Mouse (Mus musculus): Measurements from ENCODE around the gene Rarg. TPM values are rescaled to one million over a fixed set of nuclear protein-coding genes. Genes with fewer than 3 reads are reported as not detected.

The Rarg gene
- polyA plus RNA-seq, 2 experiments: 1.9 to 2.5 TPM

DNA sequence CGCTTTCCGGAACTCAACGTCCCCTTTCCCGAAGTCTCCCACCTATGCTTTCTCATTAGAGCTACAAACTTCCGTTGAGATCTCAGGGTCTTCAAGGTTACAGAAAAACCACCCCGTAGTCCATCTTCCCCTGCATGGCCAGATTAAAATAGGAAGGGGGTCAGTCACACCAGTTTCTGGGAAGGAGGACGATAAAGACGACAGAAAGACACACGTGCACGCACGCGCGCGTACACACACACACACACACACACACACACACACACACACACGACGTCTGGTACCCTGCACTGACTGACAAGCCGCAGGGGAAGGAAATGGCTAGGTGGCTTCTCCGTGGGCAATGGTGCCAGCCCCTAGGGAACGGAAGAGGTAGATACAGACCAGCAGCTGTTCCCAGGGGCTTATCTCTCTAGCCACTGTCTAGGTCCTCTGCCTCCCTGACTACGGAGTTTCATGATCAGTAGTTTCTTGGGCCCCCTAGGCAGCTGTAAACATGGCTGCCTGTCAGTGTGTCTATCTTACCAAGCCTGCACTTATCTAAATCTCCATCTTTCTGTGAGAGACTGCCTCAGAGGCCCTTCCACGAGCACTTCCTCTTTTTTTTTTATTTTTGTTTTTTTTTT is 32.2 kb downstream of the Rarg start:
- Histone ChIP-seq H3K4me1 (replicated peaks; ENCODE audit: control insufficient read depth in 2 of 2, insufficient read depth in 2 of 2, low read length in 1 of 2) (peaks cover 3 to 11% of the 10 kb centered on the region in 2 experiments), H3K9me3 (ENCODE audit: control insufficient read depth, low read length) (no peaks in the 10 kb centered on the region), H3K4me3 (ENCODE audit: insufficient read depth in 1 of 2, low read depth in 2 of 2, low read length in 2 of 2) (peak overlapping the region; percentile 39 to 42), H3K27me3 (ENCODE audit: control insufficient read depth, insufficient read depth, low read length) (peaks cover 3% of the 10 kb centered on the region), H3K36me3 (replicated peaks; ENCODE audit: control insufficient read depth, insufficient read depth, low read depth) (no peaks in the 10 kb centered on the region), H3K27ac (no peak overlapping the region), H3K4me2 (ENCODE audit: low read depth) (peak overlapping the region; percentile 82), H3K9ac (replicated peaks) (peak overlapping the region; percentile 40; the same call in 1 of the 2 replicates)
- peak in 2 of 3 experiments; percentile 49 to 52 for DNase-seq (ENCODE audit: low read depth in 3 of 3, low spot score in 3 of 3)
- WGBS (ENCODE audit: insufficient replicate concordance): 1% methylated on average over 21 of the region's 21 CpGs
- TF ChIP-seq EP300 (IDR thresholded peaks at IDR 0.05; ENCODE audit: low read depth) (peak; percentile 56), CTCF (IDR thresholded peaks at IDR 0.05; ENCODE audit: low read depth) (0 out of 2 replicates have a peak, but pooled peaks have one; percentile 3)
- ATAC-seq (ENCODE audit: insufficient read depth): peak; percentile 83

GRCm38 (mm10) chr15:102224186-102224991 is 32.9 kb downstream of the Rarg start:
- Histone ChIP-seq H3K27me3 (ENCODE audit: control insufficient read depth, insufficient read depth, low read length) (peaks cover 3% of the 10 kb centered on the region), H3K9ac (replicated peaks) (peak overlapping the region; percentile 37; the same call in 1 of the 2 replicates), H3K36me3 (replicated peaks; ENCODE audit: control insufficient read depth, insufficient read depth, low read depth) (no peaks in the 10 kb centered on the region), H3K27ac (no peak overlapping the region), H3K9me3 (ENCODE audit: control insufficient read depth, low read length) (no peaks in the 10 kb centered on the region), H3K4me3 (ENCODE audit: insufficient read depth in 1 of 2, low read depth in 2 of 2, low read length in 2 of 2) (peak overlapping the region; percentile 39 to 42), H3K4me2 (ENCODE audit: low read depth) (peak overlapping the region; percentile 82), H3K4me1 (replicated peaks; ENCODE audit: control insufficient read depth in 2 of 2, insufficient read depth in 2 of 2, low read length in 1 of 2) (peaks cover 3 to 11% of the 10 kb centered on the region in 2 experiments)
- ATAC-seq (ENCODE audit: insufficient read depth) (peak; percentile 72), DNase-seq (ENCODE audit: low read depth in 3 of 3, low spot score in 3 of 3) (peak in 1 of 3 experiments; percentile 36)
- TF ChIP-seq EP300 (IDR thresholded peaks at IDR 0.05; ENCODE audit: low read depth) (no peak), CTCF (IDR thresholded peaks at IDR 0.05; ENCODE audit: low read depth) (peak; percentile 85)
- 3% methylated on average over 43 of the region's 43 CpGs for WGBS (ENCODE audit: insufficient replicate concordance)

GRCm38 (mm10) chr15:102222386-102222785 is 34.9 kb downstream of the Rarg start:
- H3K4me1 ChIP-seq (replicated peaks; ENCODE audit: control insufficient read depth in 2 of 2, insufficient read depth in 2 of 2, low read length in 1 of 2): peaks cover 3 to 11% of the 10 kb centered on the region in 2 experiments
- TF ChIP-seq EP300 (IDR thresholded peaks at IDR 0.05; ENCODE audit: low read depth) (no peak), CTCF (IDR thresholded peaks at IDR 0.05; ENCODE audit: low read depth) (no peak)
- H3K9me3 ChIP-seq (ENCODE audit: control insufficient read depth, low read length): no peaks in the 10 kb centered on the region
- H3K36me3 ChIP-seq (replicated peaks; ENCODE audit: control insufficient read depth, insufficient read depth, low read depth): no peaks in the 10 kb centered on the region
- H3K4me3 ChIP-seq (ENCODE audit: insufficient read depth in 1 of 2, low read depth in 2 of 2, low read length in 2 of 2): no peak overlapping the region
- DNase-seq (ENCODE audit: low read depth in 3 of 3, low spot score in 3 of 3): no peak
- peaks cover 3% of the 10 kb centered on the region for H3K27me3 ChIP-seq (ENCODE audit: control insufficient read depth, insufficient read depth, low read length)
- H3K9ac ChIP-seq (replicated peaks): no peak overlapping the region
- ATAC-seq (ENCODE audit: insufficient read depth): no peak
- 58% methylated on average over 10 of the region's 10 CpGs for WGBS (ENCODE audit: insufficient replicate concordance)
- H3K27ac ChIP-seq: no peak overlapping the region
- no peak overlapping the region for H3K4me2 ChIP-seq (ENCODE audit: low read depth)

- TF ChIP-seq CTCF (IDR thresholded peaks at IDR 0.05; ENCODE audit: low read depth): no peak
- ATAC-seq (ENCODE audit: insufficient read depth): no peak
- no peak overlapping the region for H3K4me3 ChIP-seq (ENCODE audit: insufficient read depth in 1 of 2, low read depth in 2 of 2, low read length in 2 of 2)
- H3K4me1 ChIP-seq (replicated peaks; ENCODE audit: control insufficient read depth in 2 of 2, insufficient read depth in 2 of 2, low read length in 1 of 2): no peaks in the 10 kb centered on the region
- DNase-seq (ENCODE audit: low read depth in 3 of 3, low spot score in 3 of 3): no peak
- no peak overlapping the region for H3K9ac ChIP-seq (replicated peaks)
- WGBS (ENCODE audit: insufficient replicate concordance): 80% methylated on average over 7 of the region's 7 CpGs
- no peaks in the 10 kb centered on the region; the same call in 1 of the 2 replicates for H3K27me3 ChIP-seq (ENCODE audit: control insufficient read depth, insufficient read depth, low read length)
- H3K36me3 ChIP-seq (replicated peaks; ENCODE audit: control insufficient read depth, insufficient read depth, low read depth): peaks cover 10% of the 10 kb centered on the region; the same call in 1 of the 2 replicates
- no peak overlapping the region for H3K27ac ChIP-seq
- no peaks in the 10 kb centered on the region for H3K9me3 ChIP-seq (ENCODE audit: control insufficient read depth, low read length)
- no peak overlapping the region for H3K4me2 ChIP-seq (ENCODE audit: low read depth)
These were observed 40.0 kb downstream of the Rarg start for GRCm38 (mm10) chr15:102217325-102217724.
